Mouse (Mus musculus): ENCODE measurements around the gene Mettl3.
"Not testable (repeated sequence)": the region's sequence is repeated elsewhere in the genome, so short reads cannot be mapped to it uniquely, and the experiment has no call there.

Mettl3 gene

GRCm38 (mm10) chr14:52310343-52310742 lies 5.4 kb upstream of the Mettl3 start:
- Histone ChIP-seq H3K4me1 (replicated peaks; ENCODE audit: low read depth, low read length) (peaks cover 43% of the 10 kb centered on the region), H3K27me3 (ENCODE audit: insufficient read depth, low read length) (peaks cover 41% of the 10 kb centered on the region)
- H3K4me3 ChIP-seq (replicated peaks; ENCODE audit: low read length); H3K36me3 ChIP-seq (ENCODE audit: insufficient read depth, low read length); H3K9me3 ChIP-seq (ENCODE audit: low read length): not testable (repeated sequence)
- peak; percentile 47 for TF ChIP-seq CTCF (conservative IDR thresholded peaks at IDR 0.05; ENCODE audit: low read length)

GRCm38 (mm10) chr14:52306100-52306499 lies 1.2 kb upstream of the Mettl3 start:
- Histone ChIP-seq H3K4me1 (replicated peaks; ENCODE audit: low read depth, low read length) (peaks cover 24% of the 10 kb centered on the region), H3K27me3 (ENCODE audit: insufficient read depth, low read length) (no peaks in the 10 kb centered on the region), H3K9me3 (ENCODE audit: low read length) (no peaks in the 10 kb centered on the region), H3K4me3 (replicated peaks; ENCODE audit: low read length) (no peak overlapping the region), H3K36me3 (ENCODE audit: insufficient read depth, low read length) (peaks cover 13% of the 10 kb centered on the region)
- TF ChIP-seq POU5F1 (IDR thresholded peaks at IDR 0.05; ENCODE audit: borderline replicate concordance, low read length) (no peak), CTCF (conservative IDR thresholded peaks at IDR 0.05; ENCODE audit: low read length) (no peak), NANOG (IDR thresholded peaks at IDR 0.05; ENCODE audit: borderline replicate concordance, low read length) (no peak)

- not testable (repeated sequence) for H3K4me3 ChIP-seq (replicated peaks; ENCODE audit: low read length); H3K9me3 ChIP-seq (ENCODE audit: low read length); H3K27me3 ChIP-seq (ENCODE audit: insufficient read depth, low read length)
- Histone ChIP-seq H3K4me1 (replicated peaks; ENCODE audit: low read depth, low read length) (peaks cover 24% of the 10 kb centered on the region), H3K36me3 (ENCODE audit: insufficient read depth, low read length) (peaks cover 35% of the 10 kb centered on the region)
These were observed 1.4 kb downstream of the Mettl3 start for GRCm38 (mm10) chr14:52303517-52303916.

- Histone ChIP-seq H3K4me1 (replicated peaks; ENCODE audit: low read depth, low read length) (no peaks in the 10 kb centered on the region), H3K36me3 (ENCODE audit: insufficient read depth, low read length) (peaks cover 98% of the 10 kb centered on the region), H3K4me3 (replicated peaks; ENCODE audit: low read length) (no peak overlapping the region), H3K9me3 (ENCODE audit: low read length) (no peaks in the 10 kb centered on the region), H3K27me3 (ENCODE audit: insufficient read depth, low read length) (no peaks in the 10 kb centered on the region)
- TF ChIP-seq CTCF (conservative IDR thresholded peaks at IDR 0.05; ENCODE audit: low read length) (peak; percentile 62), POU5F1 (IDR thresholded peaks at IDR 0.05; ENCODE audit: borderline replicate concordance, low read length) (no peak)
These were observed 9.2 kb downstream of the Mettl3 start for GRCm38 (mm10) chr14:52295558-52296264.

GRCm38 (mm10) chr14:52284191-52284590 lies 20.7 kb downstream of the Mettl3 start:
- no peak for TF ChIP-seq POU5F1 (IDR thresholded peaks at IDR 0.05; ENCODE audit: borderline replicate concordance, low read length)
- TF ChIP-seq CTCF (conservative IDR thresholded peaks at IDR 0.05; ENCODE audit: low read length) = no peak
- TF ChIP-seq NANOG (IDR thresholded peaks at IDR 0.05; ENCODE audit: borderline replicate concordance, low read length) = no peak
- H3K36me3 ChIP-seq (ENCODE audit: insufficient read depth, low read length) = peaks cover 36% of the 10 kb centered on the region

GRCm38 (mm10) chr14:52283629-52284028 lies 21.3 kb downstream of the Mettl3 start:
- peak overlapping the region; percentile 35 for H3K4me3 ChIP-seq (replicated peaks; ENCODE audit: low read length)
- no peaks in the 10 kb centered on the region for H3K9me3 ChIP-seq (ENCODE audit: low read length)
- no peak for TF ChIP-seq NANOG (IDR thresholded peaks at IDR 0.05; ENCODE audit: borderline replicate concordance, low read length)
- no peak for TF ChIP-seq CTCF (conservative IDR thresholded peaks at IDR 0.05; ENCODE audit: low read length)
- TF ChIP-seq POU5F1 (IDR thresholded peaks at IDR 0.05; ENCODE audit: borderline replicate concordance, low read length) = no peak
- no peaks in the 10 kb centered on the region for H3K27me3 ChIP-seq (ENCODE audit: insufficient read depth, low read length)
- H3K36me3 ChIP-seq (ENCODE audit: insufficient read depth, low read length) = peaks cover 32% of the 10 kb centered on the region
- H3K4me1 ChIP-seq (replicated peaks; ENCODE audit: low read depth, low read length) = peaks cover 45% of the 10 kb centered on the region

More at GRCm38 (mm10) chr14:52284191-52284590, 20.7 kb downstream of the Mettl3 start:
- Histone ChIP-seq H3K9me3 (ENCODE audit: low read length) (no peaks in the 10 kb centered on the region), H3K27me3 (ENCODE audit: insufficient read depth, low read length) (no peaks in the 10 kb centered on the region), H3K4me3 (replicated peaks; ENCODE audit: low read length) (peak overlapping the region; percentile 35), H3K4me1 (replicated peaks; ENCODE audit: low read depth, low read length) (peaks cover 45% of the 10 kb centered on the region)

GRCm38 (mm10) chr14:52279747-52280120 lies 25.2 kb downstream of the Mettl3 start:
- Histone ChIP-seq H3K27me3 (ENCODE audit: insufficient read depth, low read length) (no peaks in the 10 kb centered on the region), H3K36me3 (ENCODE audit: insufficient read depth, low read length) (peaks cover 9% of the 10 kb centered on the region), H3K4me3 (replicated peaks; ENCODE audit: low read length) (peak overlapping the region; percentile 95), H3K4me1 (replicated peaks; ENCODE audit: low read depth, low read length) (peaks cover 38% of the 10 kb centered on the region), H3K9me3 (ENCODE audit: low read length) (no peaks in the 10 kb centered on the region)
- TF ChIP-seq CTCF (conservative IDR thresholded peaks at IDR 0.05; ENCODE audit: low read length) = no peak
- TF ChIP-seq POU5F1 (IDR thresholded peaks at IDR 0.05; ENCODE audit: borderline replicate concordance, low read length) = no peak
- no peak for TF ChIP-seq NANOG (IDR thresholded peaks at IDR 0.05; ENCODE audit: borderline replicate concordance, low read length)

GRCm38 (mm10) chr14:52278932-52279746 lies 25.8 kb downstream of the Mettl3 start, which contains the start of the genes Tox4 and Rab2b:
Tox4 (plus strand) TSS chr14:52279146.
Rab2b (minus strand) TSS chr14:52279545.
- peaks cover 33% of the 10 kb centered on the region for H3K4me1 ChIP-seq (replicated peaks; ENCODE audit: low read depth, low read length)
- no peaks in the 10 kb centered on the region for H3K27me3 ChIP-seq (ENCODE audit: insufficient read depth, low read length)
- TF ChIP-seq CTCF (conservative IDR thresholded peaks at IDR 0.05; ENCODE audit: low read length) = peak; percentile 88
- no peak for TF ChIP-seq NANOG (IDR thresholded peaks at IDR 0.05; ENCODE audit: borderline replicate concordance, low read length)
- H3K4me3 ChIP-seq (replicated peaks; ENCODE audit: low read length) = peak within 1 kb of the TSS; percentile 95
- no peaks in the 10 kb centered on the region for H3K9me3 ChIP-seq (ENCODE audit: low read length)
- peaks cover 14% of the 10 kb centered on the region for H3K36me3 ChIP-seq (ENCODE audit: insufficient read depth, low read length)

All from E14TG2a.4 (cell line).